Mouse (Mus musculus) small intestine, adult 2 months (tissue): ENCODE measurements around the gene Wif1. TPM values are rescaled to one million over a fixed set of nuclear protein-coding genes. Genes with fewer than 3 reads are reported as not detected.

ENCODE experiments used
- H3K27ac ChIP-seq: fragments of 200-500 bp; 2 replicates; pipeline ENCODE4 v1.5.1; 2012; ENCODE audit warnings: low read depth, low read length, control low read depth, inconsistent platforms; ENCODE audit not compliant: insufficient read depth
- H3K27me3 ChIP-seq: fragments of 200-500 bp; 2 replicates; pipeline ENCODE4 v1.6.1; 2012; ENCODE audit warnings: mild to moderate bottlenecking, moderate library complexity, low read length, inconsistent platforms; ENCODE audit not compliant: control insufficient read depth, insufficient read depth
- H3K36me3 ChIP-seq: fragments of 200-500 bp; 2 replicates; pipeline ENCODE4 v1.6.1; 2012; ENCODE audit warnings: mild to moderate bottlenecking, low read length, control low read depth, inconsistent platforms; ENCODE audit not compliant: control insufficient read depth, insufficient read depth
- H3K4me1 ChIP-seq: fragments of 200-500 bp; 2 replicates; pipeline ENCODE4 v1.6.1; 2012; ENCODE audit warnings: low read length, inconsistent platforms, mixed read lengths; ENCODE audit not compliant: control insufficient read depth, insufficient read depth, insufficient read length
- H3K4me3 ChIP-seq: fragments of 200-500 bp; 2 replicates; pipeline ENCODE4 v1.5.1; 2012; ENCODE audit warnings: low read depth, mild to moderate bottlenecking, control low read depth, inconsistent platforms, low read length, moderate library complexity
- CTCF ChIP-seq: fragments of 200-500 bp; IDR thresholded peaks from 2 replicates; pipeline ENCODE4 v1.5.1; 2012; ENCODE audit warnings: low read depth, mild to moderate bottlenecking, control low read depth, inconsistent platforms, low read length, moderate library complexity, mixed read lengths; ENCODE audit not compliant: insufficient replicate concordance, insufficient read length; ENCODE audit errors: extremely low read depth
- POLR2A ChIP-seq: fragments of 200-500 bp; IDR thresholded peaks from 2 replicates; pipeline ENCODE4 v1.6.1; 2012; ENCODE audit warnings: low read depth, mild to moderate bottlenecking, control low read depth, inconsistent platforms, low read length, moderate library complexity
- WGBS: fragments of 180-500 bp; shearing (Covaris S2); methylation state at CpG from one replicate; pipeline ENCODE4 v1.1.7; 2018; 5-methylcytosine and 5-hydroxymethylcytosine counted together
- polyA plus RNA-seq: library from polyadenylated mRNA; depleted of rRNA; stranded (reverse); fragments of >200 nt; gene quantifications from 2 replicates; pipeline ENCODE4 v1.2.3, GENCODE M21; 2012

The Wif1 gene
- polyA plus RNA-seq, 1 experiment: 0.51 TPM

- 1% methylated on average over 25 of the region's 25 CpGs for WGBS
- H3K36me3 ChIP-seq: no peaks in the 10 kb centered on the region
- peak overlapping the region; percentile 68 for H3K4me3 ChIP-seq
- H3K4me1 ChIP-seq: peaks cover 6% of the 10 kb centered on the region
- H3K27ac ChIP-seq: no peak overlapping the region
- TF ChIP-seq CTCF: peak; percentile 56; the same call in 1 of the 2 replicates
- no peak for TF ChIP-seq POLR2A
- H3K27me3 ChIP-seq: peaks cover 11% of the 10 kb centered on the region
These were observed 500 bp upstream of the Wif1 start for GRCm38 (mm10) chr10:121033128-121033791.

- WGBS: 13% methylated on average over 5 of the region's 5 CpGs
- peaks cover 11% of the 10 kb centered on the region for H3K27me3 ChIP-seq
- H3K4me1 ChIP-seq: peaks cover 6% of the 10 kb centered on the region
- TF ChIP-seq CTCF (no peak), POLR2A (no peak)
- no peak overlapping the region for H3K4me3 ChIP-seq
- H3K27ac ChIP-seq: no peak overlapping the region
- H3K36me3 ChIP-seq: no peaks in the 10 kb centered on the region
These were observed 798 bp downstream of the Wif1 start for GRCm38 (mm10) chr10:121034569-121034947.

GRCm38 (mm10) chr10:121038556-121039284, 5.0 kb downstream of the Wif1 start:
- no peak for TF ChIP-seq CTCF
- no peak for TF ChIP-seq POLR2A
- H3K27ac ChIP-seq: no peak overlapping the region
- WGBS: 80% methylated on average over 4 of the region's 4 CpGs
- no peak overlapping the region for H3K4me3 ChIP-seq
- peaks cover 11% of the 10 kb centered on the region; the same call in 1 of the 2 replicates for H3K27me3 ChIP-seq
- peaks cover 6% of the 10 kb centered on the region for H3K4me1 ChIP-seq
- no peaks in the 10 kb centered on the region for H3K36me3 ChIP-seq

- H3K27me3 ChIP-seq: no peaks in the 10 kb centered on the region; the same call in 1 of the 2 replicates
- H3K4me1 ChIP-seq: no peaks in the 10 kb centered on the region
- H3K36me3 ChIP-seq: no peaks in the 10 kb centered on the region
- no peak overlapping the region for H3K4me3 ChIP-seq
- TF ChIP-seq POLR2A (no peak), CTCF (no peak)
- WGBS: 70% methylated on average over 14 of the region's 14 CpGs
- no peak overlapping the region for H3K27ac ChIP-seq
These were observed 7.2 kb downstream of the Wif1 start for GRCm38 (mm10) chr10:121040911-121041310.

DNA sequence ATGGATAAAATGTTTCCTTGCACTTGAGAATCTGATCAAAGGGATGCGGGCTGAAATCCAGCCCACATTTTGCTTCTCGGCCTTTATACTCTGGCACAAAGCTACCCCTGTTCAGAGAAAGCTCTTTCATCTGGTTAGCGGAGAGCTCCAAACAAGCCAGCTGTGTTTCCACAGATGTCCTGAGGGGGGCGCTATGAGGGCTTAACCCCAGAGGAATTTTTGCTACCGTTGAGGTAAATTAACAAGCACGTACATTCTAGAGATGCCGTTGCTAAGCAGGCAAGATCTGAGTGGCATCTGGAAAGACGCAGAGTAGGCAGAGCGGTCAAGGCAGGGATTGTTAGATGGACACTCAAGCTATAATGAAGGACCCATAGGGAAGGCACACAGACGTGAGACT, 13.7 kb downstream of the Wif1 start:
- TF ChIP-seq CTCF (peak; percentile 18; the same call in 1 of the 2 replicates), POLR2A (no peak)
- no peak overlapping the region for H3K4me3 ChIP-seq
- no peak overlapping the region for H3K27ac ChIP-seq
- no peaks in the 10 kb centered on the region for H3K4me1 ChIP-seq
- WGBS: 81% methylated on average over 10 of the region's 10 CpGs
- no peaks in the 10 kb centered on the region; the same call in 1 of the 2 replicates for H3K27me3 ChIP-seq
- no peaks in the 10 kb centered on the region for H3K36me3 ChIP-seq

DNA sequence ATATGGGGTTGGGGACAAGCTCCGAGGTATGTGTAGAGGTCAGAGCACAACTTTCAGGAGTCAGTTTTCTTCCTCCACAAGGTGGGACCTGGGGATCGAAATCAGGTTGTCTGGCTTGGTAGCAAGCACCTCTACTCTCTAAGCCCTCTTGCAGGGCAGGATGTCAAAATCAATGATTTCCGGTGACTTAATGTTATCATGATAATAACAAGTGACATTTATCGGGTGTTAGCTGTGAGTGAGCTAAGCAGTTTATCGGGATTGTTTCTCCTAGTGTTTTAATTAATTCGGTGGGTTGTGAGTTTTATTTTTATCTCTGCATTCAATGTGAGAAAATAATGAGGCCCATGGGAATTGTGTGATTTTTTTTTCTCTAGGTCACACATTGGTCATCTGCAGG, 18.3 kb downstream of the Wif1 start:
- H3K36me3 ChIP-seq: no peaks in the 10 kb centered on the region
- no peak for TF ChIP-seq POLR2A
- no peak for TF ChIP-seq CTCF
- H3K27ac ChIP-seq: no peak overlapping the region
- H3K4me3 ChIP-seq: no peak overlapping the region
- H3K27me3 ChIP-seq: no peaks in the 10 kb centered on the region; the same call in 1 of the 2 replicates
- H3K4me1 ChIP-seq: 0 out of 2 replicates have a peak, but pooled peaks cover 2% of the 10 kb centered on the region
- WGBS: 86% methylated on average over 6 of the region's 6 CpGs

DNA sequence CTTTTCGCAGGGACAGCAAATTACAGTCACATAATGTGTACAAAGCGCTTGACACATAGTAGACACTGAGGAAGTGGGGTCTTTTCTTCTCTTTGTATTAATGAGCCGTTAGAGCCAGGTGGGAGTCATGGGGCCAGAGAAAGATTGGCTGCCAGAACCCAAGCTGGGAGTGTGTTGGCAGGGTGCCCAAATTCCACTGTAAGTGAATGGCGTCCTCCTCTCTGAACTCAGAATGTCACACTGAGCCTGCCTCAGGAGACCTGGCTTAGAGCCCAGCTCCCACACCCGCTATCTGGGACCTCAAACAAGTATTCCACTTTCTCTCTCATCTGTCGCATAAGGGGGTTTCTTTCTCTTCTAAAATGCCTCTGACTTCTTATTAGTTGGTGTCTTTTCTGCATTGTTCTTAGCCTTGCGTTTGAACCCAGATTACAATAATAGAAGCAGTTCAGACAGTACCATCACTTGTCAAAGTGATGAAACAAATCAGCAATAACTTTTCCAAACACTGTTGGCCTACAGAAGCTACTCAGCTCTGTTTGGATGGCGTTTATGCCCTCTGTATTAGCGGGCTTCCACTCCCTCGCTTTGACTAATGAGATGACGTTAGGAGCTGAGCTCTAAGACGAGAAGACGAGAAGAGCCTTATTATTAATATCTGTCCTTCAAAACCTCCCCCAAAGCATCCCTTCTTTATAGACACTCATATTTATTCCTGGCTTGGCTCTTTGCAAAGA, 21.9 kb downstream of the Wif1 start:
- H3K4me3 ChIP-seq: no peak overlapping the region
- no peaks in the 10 kb centered on the region for H3K27me3 ChIP-seq
- 22% methylated on average over 13 of the region's 13 CpGs for WGBS
- no peaks in the 10 kb centered on the region for H3K36me3 ChIP-seq
- TF ChIP-seq CTCF (no peak), POLR2A (no peak)
- H3K4me1 ChIP-seq: peaks cover 2% of the 10 kb centered on the region; the same call in 1 of the 2 replicates
- no peak overlapping the region for H3K27ac ChIP-seq
